Mouse (Mus musculus) intestine, postnatal 0 days (tissue): ENCODE measurements around the gene Tjp3. TPM values are rescaled to one million over a fixed set of nuclear protein-coding genes. Genes with fewer than 3 reads are reported as not detected.

Source experiments
- ATAC-seq: fragments of 200-750 bp; cut with Nextera tagmentation; 2 replicates; pipeline ENCODE4 v1.8.0; 2017; ENCODE audit warnings: mild to moderate bottlenecking, moderate TSS enrichment, moderate library complexity
- H3K27ac ChIP-seq: fragments of 300-500 bp; sonication (generic); 2 replicates; pipeline ENCODE4 v1.5.1; 2014; ENCODE audit warnings: mild to moderate bottlenecking, low read depth, low read length, moderate library complexity
- H3K27me3 ChIP-seq: fragments of 300-500 bp; sonication (generic); replicated peaks from 2 replicates; pipeline ENCODE4 v1.6.1; 2014; ENCODE audit warnings: low read length, mixed read lengths; ENCODE audit not compliant: control insufficient read depth, insufficient read depth
- H3K36me3 ChIP-seq: fragments of 300-500 bp; sonication (generic); 2 replicates; pipeline ENCODE4 v1.6.1; 2014; ENCODE audit warnings: mild to moderate bottlenecking, moderate library complexity; ENCODE audit not compliant: control insufficient read depth, insufficient read depth
- H3K4me1 ChIP-seq: fragments of 300-500 bp; sonication (generic); replicated peaks from 2 replicates; pipeline ENCODE4 v1.6.1; 2014; ENCODE audit warnings: antibody characterized with exemption, low read length, mixed read lengths; ENCODE audit not compliant: control insufficient read depth, insufficient read depth
- H3K4me2 ChIP-seq: fragments of 300-500 bp; sonication (generic); replicated peaks from 2 replicates; pipeline ENCODE4 v1.6.1; 2014; ENCODE audit warnings: low read depth, mild to moderate bottlenecking, moderate library complexity
- H3K4me3 ChIP-seq: fragments of 300-500 bp; sonication (generic); 2 replicates; pipeline ENCODE4 v1.5.1; 2014; ENCODE audit warnings: low read depth, low read length
- H3K9ac ChIP-seq: fragments of 300-500 bp; sonication (generic); 2 replicates; pipeline ENCODE4 v1.6.1; 2014; ENCODE audit warnings: mild to moderate bottlenecking, low read depth, low read length
- H3K9me3 ChIP-seq: fragments of 300-500 bp; sonication (generic); 2 replicates; pipeline ENCODE4 v1.6.1; 2016; ENCODE audit warnings: mixed run types; ENCODE audit not compliant: control insufficient read depth
- CTCF ChIP-seq: sonication (generic); IDR thresholded peaks from 2 replicates; pipeline ENCODE4 v1.5.1; 2016; ENCODE audit warnings: low read depth, mild to moderate bottlenecking, control low read depth, antibody characterized with exemption, moderate library complexity
- WGBS: fragments of 180-500 bp; shearing (Covaris S2); extraction: QIAGEN DNeasy Blood & Tissue Kit; methylation state at CpG from one replicate; pipeline ENCODE4 v1.1.7; 2014; 5-methylcytosine and 5-hydroxymethylcytosine counted together
- polyA plus RNA-seq: library from polyadenylated mRNA; unstranded; fragments of >200 nt; fragmentation: Nextera tagmentation; extraction: Ambion mirVana; gene quantifications from 2 replicates; pipeline ENCODE4 v1.2.1, GENCODE M21; 2015

Gene Tjp3
- polyA plus RNA-seq, 1 experiment from 2014 or later, result 43.4 TPM

DNA sequence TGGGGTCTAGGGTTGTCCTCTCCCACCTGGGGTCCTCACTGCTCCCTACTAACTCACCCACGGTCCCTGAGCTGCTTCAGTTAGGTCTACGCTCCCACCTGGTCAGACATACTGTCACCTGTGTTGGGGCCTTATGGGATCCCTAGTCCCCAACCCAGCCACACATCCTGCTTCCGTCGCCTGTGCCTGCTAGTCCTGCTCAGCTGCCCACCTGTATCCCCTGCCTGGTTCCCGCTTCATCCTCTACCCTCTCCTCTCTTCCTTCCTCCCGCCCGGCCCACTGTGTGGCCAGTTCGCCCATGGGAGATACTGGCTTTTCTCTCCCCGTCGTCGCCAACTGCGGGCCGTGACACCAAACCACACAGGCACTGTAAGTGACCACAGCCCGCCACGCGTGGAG, 24.2 kb upstream of the Tjp3 start:
- H3K4me3 ChIP-seq, result no peak overlapping the region
- no peak overlapping the region for H3K4me2 ChIP-seq
- H3K36me3 ChIP-seq, result peaks cover 58% of the 10 kb centered on the region
- WGBS, result 93% methylated on average over 16 of the region's 16 CpGs
- no peak overlapping the region for H3K27ac ChIP-seq
- peaks cover 2% of the 10 kb centered on the region; the same call in 1 of the 2 replicates for H3K4me1 ChIP-seq
- no peaks in the 10 kb centered on the region for H3K27me3 ChIP-seq
- H3K9ac ChIP-seq, result no peak overlapping the region
- ATAC-seq, result no peak
- TF ChIP-seq CTCF, result no peak
- no peaks in the 10 kb centered on the region for H3K9me3 ChIP-seq

DNA sequence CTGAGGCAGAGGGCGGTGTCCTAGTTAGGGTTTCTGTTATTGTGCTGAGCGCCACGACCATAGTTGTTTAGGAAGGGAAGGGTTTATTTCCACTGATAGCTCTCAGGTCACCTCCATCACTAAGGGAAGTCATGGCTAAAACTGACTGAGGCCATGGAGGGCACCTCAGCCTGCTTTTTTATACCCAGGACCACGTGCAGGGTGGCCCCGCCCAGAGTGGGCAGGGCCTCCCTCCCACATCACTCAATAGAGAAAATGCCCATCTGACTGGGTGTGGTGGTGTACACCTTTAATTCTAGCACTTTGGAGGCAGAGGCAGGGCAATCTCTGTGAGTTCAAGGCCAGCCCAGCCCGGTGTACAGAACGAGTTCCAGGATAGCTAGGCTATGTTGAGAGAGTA, 22.8 kb upstream of the Tjp3 start:
- no peak overlapping the region for H3K4me2 ChIP-seq
- no peak for ATAC-seq
- WGBS, result 74% methylated on average over 7 of the region's 7 CpGs
- no peak overlapping the region for H3K9ac ChIP-seq
- TF ChIP-seq CTCF, result no peak
- H3K36me3 ChIP-seq, result peaks cover 72% of the 10 kb centered on the region
- H3K27ac ChIP-seq, result no peak overlapping the region
- H3K9me3 ChIP-seq, result no peaks in the 10 kb centered on the region
- H3K4me1 ChIP-seq, result peaks cover 2% of the 10 kb centered on the region; the same call in 1 of the 2 replicates
- H3K27me3 ChIP-seq, result no peaks in the 10 kb centered on the region
- no peak overlapping the region for H3K4me3 ChIP-seq

DNA sequence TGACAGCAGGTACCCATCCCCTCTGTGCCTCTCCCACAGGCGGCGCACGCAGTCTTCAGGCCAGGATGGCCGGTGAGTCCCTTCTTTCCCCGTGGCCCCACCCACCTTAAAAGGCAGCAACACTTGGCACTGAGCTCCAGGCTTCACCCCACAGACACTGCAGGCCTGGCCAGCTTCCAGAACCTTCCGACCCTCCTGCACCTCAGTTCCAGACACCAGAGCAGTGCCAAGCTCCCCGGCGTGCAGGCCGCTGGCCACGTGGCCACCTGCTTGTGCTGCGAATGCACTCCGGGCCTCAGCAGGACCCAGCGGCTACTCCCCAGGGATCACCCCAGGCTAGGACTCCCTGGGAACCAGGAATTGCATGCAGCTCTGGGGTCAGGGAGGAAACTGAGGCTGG, 22.2 kb upstream of the Tjp3 start:
- no peaks in the 10 kb centered on the region for H3K9me3 ChIP-seq
- ATAC-seq, result no peak
- H3K36me3 ChIP-seq, result peaks cover 78% of the 10 kb centered on the region
- H3K4me1 ChIP-seq, result 0 out of 2 replicates have a peak, but pooled peaks cover 2% of the 10 kb centered on the region
- no peak overlapping the region for H3K4me2 ChIP-seq
- no peak overlapping the region for H3K27ac ChIP-seq
- no peak overlapping the region for H3K4me3 ChIP-seq
- H3K9ac ChIP-seq, result no peak overlapping the region
- 93% methylated on average over 13 of the region's 13 CpGs for WGBS
- TF ChIP-seq CTCF, result no peak
- H3K27me3 ChIP-seq, result no peaks in the 10 kb centered on the region

DNA sequence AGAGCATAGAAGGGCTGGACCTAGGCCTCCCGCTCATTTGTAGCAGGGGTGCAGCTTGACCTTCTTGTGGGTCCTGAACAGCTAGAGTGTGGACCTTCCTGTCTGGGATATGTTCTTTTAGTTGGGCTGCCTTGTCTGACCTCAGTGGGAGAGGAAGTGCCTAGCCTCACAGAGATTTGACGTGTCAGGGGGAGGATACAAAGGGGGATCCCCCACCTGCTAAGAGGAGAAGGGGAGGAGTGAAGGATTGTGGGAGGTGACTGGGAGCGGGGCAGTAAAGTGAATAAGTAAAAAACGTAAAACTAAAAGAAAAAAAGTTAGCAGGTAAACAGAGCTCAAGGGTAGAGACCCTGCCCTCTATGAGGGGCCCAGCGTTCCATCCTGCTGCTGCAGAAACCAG, 18.2 kb upstream of the Tjp3 start:
- Histone ChIP-seq H3K36me3 (peaks cover 85% of the 10 kb centered on the region), H3K4me2 (no peak overlapping the region), H3K9me3 (no peaks in the 10 kb centered on the region), H3K4me3 (no peak overlapping the region), H3K9ac (no peak overlapping the region), H3K4me1 (no peaks in the 10 kb centered on the region), H3K27me3 (no peaks in the 10 kb centered on the region), H3K27ac (no peak overlapping the region)
- no peak for ATAC-seq
- WGBS, result 87% methylated on average over 5 of the region's 5 CpGs
- TF ChIP-seq CTCF, result no peak

DNA sequence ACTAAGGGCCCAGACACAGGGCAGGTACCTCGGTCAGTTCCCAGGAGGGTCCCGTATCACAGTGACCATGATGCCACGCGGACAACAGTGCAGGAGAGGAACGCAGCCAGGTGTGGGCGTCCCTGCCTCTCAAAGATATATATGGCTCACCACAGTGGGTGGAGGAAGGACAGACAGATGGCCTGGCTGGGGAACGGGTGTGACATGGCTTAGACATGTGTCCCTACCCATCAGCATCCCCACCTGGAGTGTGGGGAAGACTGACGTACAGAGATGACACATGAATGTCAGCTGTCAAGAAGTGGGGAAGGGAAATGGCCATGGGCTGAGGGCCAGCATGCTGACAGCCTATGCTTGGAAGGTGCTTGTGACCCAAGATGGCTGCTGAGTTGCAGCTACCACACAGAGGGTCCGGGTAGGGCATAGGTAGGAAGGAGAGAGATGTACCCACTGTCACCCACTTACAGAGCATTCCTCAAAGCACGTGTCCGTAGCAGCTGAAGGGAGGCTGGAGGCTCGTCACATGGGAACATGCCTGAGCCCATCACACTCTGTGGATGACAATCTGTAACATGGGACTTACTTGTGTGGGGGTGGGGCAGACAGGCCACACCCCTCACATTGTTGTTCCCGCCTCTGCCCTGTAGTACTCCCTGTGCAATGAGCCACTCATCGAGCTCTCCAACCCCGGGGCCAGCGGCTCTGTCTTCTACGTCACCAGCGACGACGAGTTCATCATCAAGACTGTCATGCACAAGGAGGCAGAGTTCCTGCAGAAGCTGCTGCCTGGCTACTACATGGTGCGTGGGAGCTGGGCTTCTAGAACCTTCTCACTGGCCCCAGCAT, 15.7 kb upstream of the Tjp3 start:
- Histone ChIP-seq H3K36me3 (peaks cover 63% of the 10 kb centered on the region), H3K9ac (no peak overlapping the region)

DNA sequence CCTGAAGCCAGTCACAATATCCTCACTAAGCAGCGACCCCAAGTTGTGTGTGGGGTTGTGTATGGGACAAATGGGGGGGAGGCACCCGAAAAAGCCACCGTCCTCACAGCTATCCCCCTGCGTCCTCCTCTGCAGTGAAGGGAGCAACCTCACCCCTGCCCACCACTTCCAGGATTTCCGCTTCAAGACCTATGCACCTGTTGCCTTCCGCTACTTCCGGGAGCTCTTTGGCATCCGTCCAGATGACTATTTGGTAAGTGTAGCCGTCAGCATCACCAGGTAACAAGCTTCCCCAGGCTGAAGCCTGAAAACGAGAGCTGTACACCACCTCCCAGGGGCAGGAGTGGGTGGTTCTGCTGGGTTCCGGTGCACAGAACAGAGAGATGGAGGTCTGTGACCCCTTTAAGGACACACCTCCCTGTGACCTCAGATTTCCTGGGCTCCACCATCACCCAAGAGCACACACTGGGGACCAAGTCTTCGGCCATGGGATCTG, 14.8 kb upstream of the Tjp3 start:
- Histone ChIP-seq H3K9me3 (no peaks in the 10 kb centered on the region), H3K36me3 (peaks cover 55% of the 10 kb centered on the region), H3K27ac (no peak overlapping the region), H3K4me2 (no peak overlapping the region), H3K4me3 (no peak overlapping the region), H3K4me1 (peaks cover 15% of the 10 kb centered on the region; the same call in 1 of the 2 replicates), H3K27me3 (no peaks in the 10 kb centered on the region), H3K9ac (no peak overlapping the region)
- WGBS, result 87% methylated on average over 12 of the region's 12 CpGs
- no peak for TF ChIP-seq CTCF
- ATAC-seq, result no peak

More for the DNA sequence above, 15.7 kb upstream of the Tjp3 start:
- H3K4me1 ChIP-seq, result peaks cover 13% of the 10 kb centered on the region; the same call in 1 of the 2 replicates
- no peak for TF ChIP-seq CTCF
- H3K27ac ChIP-seq, result no peak overlapping the region
- H3K4me2 ChIP-seq, result no peak overlapping the region
- H3K4me3 ChIP-seq, result no peak overlapping the region
- H3K9me3 ChIP-seq, result no peaks in the 10 kb centered on the region
- ATAC-seq, result no peak
- 90% methylated on average over 21 of the region's 21 CpGs for WGBS
- H3K27me3 ChIP-seq, result no peaks in the 10 kb centered on the region
